Mouse (Mus musculus): ENCODE data around the gene Spef1. TPM values are rescaled to one million over a fixed set of nuclear protein-coding genes. Genes with fewer than 3 reads are reported as not detected.
"Not testable (repeated sequence)": the region's sequence is repeated elsewhere in the genome, so short reads cannot be mapped to it uniquely, and the experiment has no call there.

Spef1 gene
- 3.4 and 5.1 TPM in 2 replicates for polyA plus RNA-seq (2014; fragmentation: Nextera tagmentation; extraction: Ambion mirVana)

- peak within 1 kb of the TSS; percentile 68 for H3K9ac ChIP-seq (ENCODE audit: low read depth, low read length)
Measured at GRCm38 (mm10) chr2:131186771-131187601, at the start of gene Spef1, which contains the start of gene Cdc25b. TSS of gene Spef1 (minus strand) at chr2:131187282. TSS of gene Cdc25b (plus strand) at chr2:131186949.

GRCm38 (mm10) chr2:131234970-131235635, 48.0 kb upstream of the Spef1 start:
- Histone ChIP-seq H3K9me3 (ENCODE audit: control insufficient read depth, low read length) (no peaks in the 10 kb centered on the region), H3K27me3 (ENCODE audit: control insufficient read depth, insufficient read depth, low read length) (no peaks in the 10 kb centered on the region), H3K36me3 (ENCODE audit: control insufficient read depth, insufficient read depth, low read length) (peaks cover 11% of the 10 kb centered on the region), H3K9ac (ENCODE audit: low read depth, low read length) (0 out of 2 replicates have a peak overlapping the region, but pooled peaks have one; percentile 72), H3K4me3 (ENCODE audit: low read length) (peak overlapping the region; percentile 67), H3K27ac (ENCODE audit: low read depth, low read length) (peak overlapping the region; percentile 80; the same call in 1 of the 2 replicates), H3K4me1 (ENCODE audit: control insufficient read depth, insufficient read depth, low read length) (peaks cover 20% of the 10 kb centered on the region), H3K4me2 (replicated peaks; ENCODE audit: low read depth, low read length) (peak overlapping the region; percentile 87)
- 48% methylated on average over 7 of the region's 7 CpGs for WGBS
- ATAC-seq (ENCODE audit: low FRiP score, low TSS enrichment), result no peak

More at GRCm38 (mm10) chr2:131186771-131187601, at the start of gene Spef1, which contains the start of gene Cdc25b:
- under 1% methylated on average over 43 of the region's 43 CpGs for WGBS
- H3K4me3 ChIP-seq (ENCODE audit: low read length), result peak within 1 kb of the TSS; percentile 64
- H3K4me1 ChIP-seq (ENCODE audit: control insufficient read depth, insufficient read depth, low read length), result peaks cover 38% of the 10 kb centered on the region
- H3K27ac ChIP-seq (ENCODE audit: low read depth, low read length), result peak within 1 kb of the TSS; percentile 38; the same call in 1 of the 2 replicates
- H3K9me3 ChIP-seq (ENCODE audit: control insufficient read depth, low read length), result no peaks in the 10 kb centered on the region
- ATAC-seq (ENCODE audit: low FRiP score, low TSS enrichment), result peak; percentile 89
- peak within 1 kb of the TSS; percentile 82 for H3K4me2 ChIP-seq (replicated peaks; ENCODE audit: low read depth, low read length)
- H3K27me3 ChIP-seq (ENCODE audit: control insufficient read depth, insufficient read depth, low read length), result peaks cover 3% of the 10 kb centered on the region; the same call in 1 of the 2 replicates
- peaks cover 6% of the 10 kb centered on the region; the same call in 1 of the 2 replicates for H3K36me3 ChIP-seq (ENCODE audit: control insufficient read depth, insufficient read depth, low read length)

- H3K9me3 ChIP-seq (ENCODE audit: control insufficient read depth, low read length), result no peaks in the 10 kb centered on the region
- peak; percentile 26 for ATAC-seq (ENCODE audit: low FRiP score, low TSS enrichment)
- H3K4me1 ChIP-seq (ENCODE audit: control insufficient read depth, insufficient read depth, low read length), result peaks cover 20% of the 10 kb centered on the region
- H3K4me3 ChIP-seq (ENCODE audit: low read length), result peak overlapping the region; percentile 67
- peak overlapping the region; percentile 87 for H3K4me2 ChIP-seq (replicated peaks; ENCODE audit: low read depth, low read length)
- 6% methylated on average over 28 of the region's 28 CpGs for WGBS
- peak overlapping the region; percentile 72 for H3K9ac ChIP-seq (ENCODE audit: low read depth, low read length)
- peak overlapping the region; percentile 80 for H3K27ac ChIP-seq (ENCODE audit: low read depth, low read length)
- peaks cover 6% of the 10 kb centered on the region for H3K36me3 ChIP-seq (ENCODE audit: control insufficient read depth, insufficient read depth, low read length)
- H3K27me3 ChIP-seq (ENCODE audit: control insufficient read depth, insufficient read depth, low read length), result no peaks in the 10 kb centered on the region
Measured at GRCm38 (mm10) chr2:131234127-131234650, 47.1 kb upstream of the Spef1 start.

- Histone ChIP-seq H3K27me3 (ENCODE audit: control insufficient read depth, insufficient read depth, low read length) (no peaks in the 10 kb centered on the region), H3K4me1 (ENCODE audit: control insufficient read depth, insufficient read depth, low read length) (peaks cover 20% of the 10 kb centered on the region), H3K36me3 (ENCODE audit: control insufficient read depth, insufficient read depth, low read length) (no peaks in the 10 kb centered on the region), H3K4me3 (ENCODE audit: low read length) (peak within 1 kb of the TSS; percentile 67), H3K9me3 (ENCODE audit: control insufficient read depth, low read length) (no peaks in the 10 kb centered on the region), H3K9ac (ENCODE audit: low read depth, low read length) (peak within 1 kb of the TSS; percentile 72), H3K27ac (ENCODE audit: low read depth, low read length) (peak within 1 kb of the TSS; percentile 80), H3K4me2 (replicated peaks; ENCODE audit: low read depth, low read length) (peak within 1 kb of the TSS; percentile 87)
- WGBS, result 8% methylated on average over 29 of the region's 29 CpGs
- ATAC-seq (ENCODE audit: low FRiP score, low TSS enrichment), result peak; percentile 100
Measured at GRCm38 (mm10) chr2:131233307-131234126, 46.4 kb upstream of the Spef1 start, which contains the start of gene Mavs. TSS of gene Mavs (plus strand) at chr2:131234063.

- H3K27me3 ChIP-seq (ENCODE audit: control insufficient read depth, insufficient read depth, low read length), result no peaks in the 10 kb centered on the region
Measured at GRCm38 (mm10) chr2:131232558-131232957, 45.5 kb upstream of the Spef1 start.

GRCm38 (mm10) chr2:131227243-131227642, 40.2 kb upstream of the Spef1 start:
- Histone ChIP-seq H3K9ac (ENCODE audit: low read depth, low read length) (no peak overlapping the region), H3K27me3 (ENCODE audit: control insufficient read depth, insufficient read depth, low read length) (no peaks in the 10 kb centered on the region), H3K4me2 (replicated peaks; ENCODE audit: low read depth, low read length) (no peak overlapping the region), H3K4me1 (ENCODE audit: control insufficient read depth, insufficient read depth, low read length) (no peaks in the 10 kb centered on the region), H3K4me3 (ENCODE audit: low read length) (no peak overlapping the region), H3K36me3 (ENCODE audit: control insufficient read depth, insufficient read depth, low read length) (no peaks in the 10 kb centered on the region), H3K9me3 (ENCODE audit: control insufficient read depth, low read length) (no peaks in the 10 kb centered on the region), H3K27ac (ENCODE audit: low read depth, low read length) (no peak overlapping the region)
- WGBS, result 96% methylated on average over 3 of the region's 3 CpGs
- ATAC-seq (ENCODE audit: low FRiP score, low TSS enrichment), result no peak

More at GRCm38 (mm10) chr2:131232558-131232957, 45.5 kb upstream of the Spef1 start:
- no peak overlapping the region for H3K27ac ChIP-seq (ENCODE audit: low read depth, low read length)
- WGBS, result 74% methylated on average over 2 of the region's 2 CpGs
- no peak for ATAC-seq (ENCODE audit: low FRiP score, low TSS enrichment)
- peaks cover 20% of the 10 kb centered on the region for H3K4me1 ChIP-seq (ENCODE audit: control insufficient read depth, insufficient read depth, low read length)
- H3K4me2 ChIP-seq (replicated peaks; ENCODE audit: low read depth, low read length), result no peak overlapping the region
- H3K4me3 ChIP-seq (ENCODE audit: low read length), result no peak overlapping the region
- H3K9me3 ChIP-seq (ENCODE audit: control insufficient read depth, low read length), result no peaks in the 10 kb centered on the region
- no peak overlapping the region for H3K9ac ChIP-seq (ENCODE audit: low read depth, low read length)
- no peaks in the 10 kb centered on the region for H3K36me3 ChIP-seq (ENCODE audit: control insufficient read depth, insufficient read depth, low read length)

- H3K9ac ChIP-seq (ENCODE audit: low read depth, low read length); H3K27me3 ChIP-seq (ENCODE audit: control insufficient read depth, insufficient read depth, low read length); H3K4me1 ChIP-seq (ENCODE audit: control insufficient read depth, insufficient read depth, low read length); ATAC-seq (ENCODE audit: low FRiP score, low TSS enrichment); H3K36me3 ChIP-seq (ENCODE audit: control insufficient read depth, insufficient read depth, low read length); H3K27ac ChIP-seq (ENCODE audit: low read depth, low read length); H3K4me2 ChIP-seq (replicated peaks; ENCODE audit: low read depth, low read length); H3K4me3 ChIP-seq (ENCODE audit: low read length); H3K9me3 ChIP-seq (ENCODE audit: control insufficient read depth, low read length): not testable (repeated sequence)
- 67% methylated on average over 2 of the region's 2 CpGs for WGBS
Measured at GRCm38 (mm10) chr2:131226669-131227068, 39.6 kb upstream of the Spef1 start.

- peak; percentile 67 for ATAC-seq (ENCODE audit: low FRiP score, low TSS enrichment)
- no peak overlapping the region for H3K27ac ChIP-seq (ENCODE audit: low read depth, low read length)
Measured at GRCm38 (mm10) chr2:131225178-131225577, 38.1 kb upstream of the Spef1 start.

More at GRCm38 (mm10) chr2:131225178-131225577, 38.1 kb upstream of the Spef1 start:
- no peaks in the 10 kb centered on the region for H3K27me3 ChIP-seq (ENCODE audit: control insufficient read depth, insufficient read depth, low read length)
- no peak overlapping the region for H3K4me2 ChIP-seq (replicated peaks; ENCODE audit: low read depth, low read length)
- H3K9ac ChIP-seq (ENCODE audit: low read depth, low read length), result no peak overlapping the region
- H3K36me3 ChIP-seq (ENCODE audit: control insufficient read depth, insufficient read depth, low read length), result no peaks in the 10 kb centered on the region
- no peaks in the 10 kb centered on the region for H3K9me3 ChIP-seq (ENCODE audit: control insufficient read depth, low read length)
- WGBS, result 79% methylated on average over 6 of the region's 6 CpGs
- H3K4me3 ChIP-seq (ENCODE audit: low read length), result no peak overlapping the region
- peaks cover 3% of the 10 kb centered on the region; the same call in 1 of the 2 replicates for H3K4me1 ChIP-seq (ENCODE audit: control insufficient read depth, insufficient read depth, low read length)
